Mouse (Mus musculus) stomach, postnatal 0 days (tissue): ENCODE data around the gene Rnasel. TPM values are rescaled to one million over a fixed set of nuclear protein-coding genes. Genes with fewer than 3 reads are reported as not detected.
"Not testable (repeated sequence)": the region's sequence is repeated elsewhere in the genome, so short reads cannot be mapped to it uniquely, and the experiment has no call there.

Experiments used
- ATAC-seq: fragments of 200-750 bp; cut with Nextera tagmentation; 2 replicates; pipeline ENCODE4 v1.8.0; 2017; ENCODE audit not compliant: low FRiP score, low TSS enrichment
- DNase-seq: peaks from one replicate; pipeline ENCODE4 v3.0.0-alpha.2; 2016; ENCODE audit warnings: low spot score
- H3K27ac ChIP-seq: fragments of 300-500 bp; sonication (generic); replicated peaks from 2 replicates; pipeline ENCODE4 v1.5.1; 2014; ENCODE audit warnings: mild to moderate bottlenecking, control low read depth
- H3K27me3 ChIP-seq: fragments of 300-500 bp; sonication (generic); 2 replicates; pipeline ENCODE4 v1.6.1; 2014; ENCODE audit warnings: low read length; ENCODE audit not compliant: control insufficient read depth, insufficient read depth
- H3K36me3 ChIP-seq: fragments of 300-500 bp; sonication (generic); 2 replicates; pipeline ENCODE4 v1.6.1; 2014; ENCODE audit warnings: low read length, mixed read lengths; ENCODE audit not compliant: control insufficient read depth, insufficient read depth
- H3K4me1 ChIP-seq: fragments of 300-500 bp; sonication (generic); replicated peaks from 2 replicates; pipeline ENCODE4 v1.6.1; 2014; ENCODE audit warnings: antibody characterized with exemption; ENCODE audit not compliant: control insufficient read depth, insufficient read depth
- H3K4me2 ChIP-seq: fragments of 300-500 bp; sonication (generic); replicated peaks from 2 replicates; pipeline ENCODE4 v1.6.1; 2014; ENCODE audit warnings: low read depth, mild to moderate bottlenecking, control low read depth, moderate library complexity
- H3K4me3 ChIP-seq: fragments of 300-500 bp; sonication (generic); 2 replicates; pipeline ENCODE4 v1.5.1; 2014; ENCODE audit warnings: low read depth, low read length, control low read depth
- H3K9ac ChIP-seq: fragments of 300-500 bp; sonication (generic); 2 replicates; pipeline ENCODE4 v1.6.1; 2014; ENCODE audit warnings: mild to moderate bottlenecking, low read length, control low read depth, mixed read lengths
- H3K9me3 ChIP-seq: fragments of 300-500 bp; sonication (generic); 2 replicates; pipeline ENCODE4 v1.6.1; 2016; ENCODE audit warnings: low read length; ENCODE audit not compliant: control insufficient read depth
- CTCF ChIP-seq: IDR thresholded peaks from 2 replicates; pipeline ENCODE4 v1.5.1; 2016; ENCODE audit warnings: antibody characterized with exemption, low read depth, mild to moderate bottlenecking, moderate library complexity
- EP300 ChIP-seq: optimal IDR thresholded peaks from 2 replicates; pipeline ENCODE3; 2016; ENCODE audit warnings: antibody characterized with exemption
- WGBS: fragments of 180-500 bp; shearing (Covaris S2); extraction: QIAGEN DNeasy Blood & Tissue Kit; methylation state at CpG from one replicate; pipeline ENCODE4 v1.1.7; 2014; 5-methylcytosine and 5-hydroxymethylcytosine counted together
- polyA plus RNA-seq: library from polyadenylated mRNA; unstranded; fragments of >200 nt; fragmentation: Nextera tagmentation; extraction: Ambion mirVana; gene quantifications from 2 replicates; pipeline ENCODE4 v1.2.1, GENCODE M21; 2015

The Rnasel gene
- polyA plus RNA-seq, 1 experiment from 2014 or later, result 11.8 TPM

GRCm38 (mm10) chr1:153752521-153752920 is 3.3 kb downstream of the Rnasel start:
- Histone ChIP-seq H3K4me1 (no peaks in the 10 kb centered on the region), H3K27me3 (no peaks in the 10 kb centered on the region), H3K27ac (peak overlapping the region; percentile 93), H3K9me3 (no peaks in the 10 kb centered on the region), H3K4me2 (peak overlapping the region; percentile 58), H3K36me3 (no peaks in the 10 kb centered on the region), H3K9ac (peak overlapping the region; percentile 50), H3K4me3 (peak overlapping the region; percentile 38)
- 71% methylated on average over 6 of the region's 6 CpGs for WGBS
- ATAC-seq, result no peak
- DNase-seq, result no peak
- TF ChIP-seq CTCF (no peak), EP300 (no peak)

- 66% methylated on average over 25 of the region's 25 CpGs for WGBS
- Histone ChIP-seq H3K27ac (no peak overlapping the region), H3K36me3 (peaks cover 2% of the 10 kb centered on the region; the same call in 1 of the 2 replicates), H3K4me2 (no peak overlapping the region), H3K27me3 (no peaks in the 10 kb centered on the region), H3K9ac (no peak overlapping the region; the same call in 1 of the 2 replicates), H3K4me3 (no peak overlapping the region), H3K9me3 (no peaks in the 10 kb centered on the region), H3K4me1 (no peaks in the 10 kb centered on the region)
- TF ChIP-seq CTCF, result peak; percentile 18; the same call in 1 of the 2 replicates
- no peak for TF ChIP-seq EP300
- DNase-seq (no peak), ATAC-seq (no peak)
Measured at GRCm38 (mm10) chr1:153753725-153754464, 4.7 kb downstream of the Rnasel start.

GRCm38 (mm10) chr1:153764136-153764535 is 14.9 kb downstream of the Rnasel start:
- Histone ChIP-seq H3K27me3 (no peaks in the 10 kb centered on the region), H3K36me3 (no peaks in the 10 kb centered on the region), H3K27ac (no peak overlapping the region), H3K4me1 (no peaks in the 10 kb centered on the region), H3K4me3 (no peak overlapping the region), H3K4me2 (no peak overlapping the region), H3K9ac (no peak overlapping the region), H3K9me3 (no peaks in the 10 kb centered on the region)
- 82% methylated on average over 11 of the region's 11 CpGs for WGBS
- no peak for ATAC-seq
- DNase-seq, result no peak
- no peak for TF ChIP-seq EP300
- TF ChIP-seq CTCF, result no peak

GRCm38 (mm10) chr1:153766298-153766697 is 17.1 kb downstream of the Rnasel start:
- TF ChIP-seq CTCF (no peak), EP300 (no peak)
- Histone ChIP-seq H3K9me3 (no peaks in the 10 kb centered on the region), H3K9ac (no peak overlapping the region), H3K27me3 (no peaks in the 10 kb centered on the region), H3K27ac (no peak overlapping the region), H3K4me3 (no peak overlapping the region), H3K4me1 (no peaks in the 10 kb centered on the region), H3K36me3 (no peaks in the 10 kb centered on the region), H3K4me2 (no peak overlapping the region)
- 49% methylated on average over 8 of the region's 8 CpGs for WGBS
- ATAC-seq (no peak), DNase-seq (no peak)

- DNase-seq (no peak), ATAC-seq (no peak)
- Histone ChIP-seq H3K4me1 (no peaks in the 10 kb centered on the region), H3K36me3 (no peaks in the 10 kb centered on the region), H3K9ac (no peak overlapping the region), H3K27ac (no peak overlapping the region), H3K4me2 (no peak overlapping the region), H3K4me3 (no peak overlapping the region), H3K27me3 (no peaks in the 10 kb centered on the region), H3K9me3 (no peaks in the 10 kb centered on the region)
- WGBS, result 74% methylated on average over 1 of the region's 1 CpGs
- TF ChIP-seq EP300, result no peak
- TF ChIP-seq CTCF, result no peak
Measured at GRCm38 (mm10) chr1:153767281-153767680, 18.1 kb downstream of the Rnasel start.

GRCm38 (mm10) chr1:153768465-153768864 is 19.2 kb downstream of the Rnasel start:
- 64% methylated on average over 5 of the region's 5 CpGs for WGBS
- no peak overlapping the region for H3K4me3 ChIP-seq

GRCm38 (mm10) chr1:153769571-153769970 is 20.3 kb downstream of the Rnasel start:
- H3K9me3 ChIP-seq, H3K4me1 ChIP-seq, H3K27me3 ChIP-seq, H3K9ac ChIP-seq, H3K27ac ChIP-seq, H3K36me3 ChIP-seq, H3K4me2 ChIP-seq, H3K4me3 ChIP-seq, DNase-seq, ATAC-seq: not testable (repeated sequence)
- WGBS, result 53% methylated on average over 6 of the region's 6 CpGs

More at GRCm38 (mm10) chr1:153768465-153768864, 19.2 kb downstream of the Rnasel start:
- ATAC-seq (no peak), DNase-seq (no peak)
- Histone ChIP-seq H3K4me1 (no peaks in the 10 kb centered on the region), H3K36me3 (no peaks in the 10 kb centered on the region), H3K9ac (no peak overlapping the region), H3K4me2 (no peak overlapping the region), H3K27me3 (no peaks in the 10 kb centered on the region), H3K9me3 (no peaks in the 10 kb centered on the region), H3K27ac (no peak overlapping the region)
- TF ChIP-seq CTCF, result no peak
- no peak for TF ChIP-seq EP300
